Mouse (Mus musculus): ENCODE measurements around the gene Eri3.
A peak's percentile ranks its signal among the peaks of the same experiment; 100 is the strongest.

Gene Eri3

DNA sequence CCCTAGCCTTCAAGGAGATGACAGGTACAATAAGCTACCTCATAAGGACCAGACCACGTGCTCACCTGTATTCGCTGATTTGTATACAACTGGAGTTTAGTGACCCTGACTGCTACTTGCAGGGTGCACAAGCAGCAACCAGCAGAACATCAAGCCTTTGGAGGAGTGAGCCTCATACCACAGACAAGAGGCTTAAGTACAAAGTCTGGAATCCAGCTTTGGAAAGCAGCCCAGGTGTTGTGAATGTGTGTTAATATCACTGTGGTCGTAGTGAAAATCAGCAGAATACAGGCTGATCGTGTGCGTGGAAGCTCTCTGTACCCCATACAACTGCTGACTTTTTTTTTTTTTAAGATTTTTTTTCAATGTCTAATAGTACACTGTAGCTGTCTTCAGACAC, 109.8 kb downstream of the Eri3 start:
- DNase-seq: no peak

DNA sequence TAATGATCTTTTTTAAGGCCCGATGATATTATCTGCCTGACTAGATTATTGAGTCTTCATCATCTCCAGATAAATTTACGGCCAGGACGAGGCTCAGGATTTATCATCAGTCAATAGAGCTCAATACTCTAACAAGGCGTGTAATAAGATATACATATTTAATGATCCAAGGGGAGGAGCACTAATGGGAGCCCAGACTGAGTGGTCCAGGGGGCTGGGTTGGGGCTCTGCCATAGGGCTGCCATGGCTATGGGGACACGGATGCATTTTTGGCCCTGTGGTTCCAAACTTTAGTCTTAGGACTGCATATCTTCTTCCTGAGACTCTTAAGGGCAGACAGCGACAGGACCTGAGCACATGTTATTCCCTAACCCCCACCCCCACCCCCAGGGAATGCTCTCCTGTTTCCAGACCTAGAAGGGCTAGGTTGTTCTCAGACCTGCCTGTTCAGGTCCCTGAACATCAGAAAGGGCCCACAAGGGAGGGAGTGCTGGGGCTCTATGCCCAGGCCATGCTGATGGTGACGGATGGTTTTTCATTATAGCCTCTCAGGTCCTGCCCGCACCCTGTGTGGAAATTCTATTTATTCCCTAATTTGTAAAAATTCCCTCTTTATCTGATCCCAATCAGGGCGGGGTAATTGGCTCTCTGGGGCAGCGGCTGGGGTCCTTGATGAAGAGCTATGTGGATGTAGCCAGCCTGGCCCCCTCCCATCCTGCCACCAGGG, 114.4 kb downstream of the Eri3 start:
- DNase-seq: no peak

GRCm38 (mm10) chr4:117665531-117665930, 115.4 kb downstream of the Eri3 start:
- peak; percentile 50 for DNase-seq

- DNase-seq: no peak
Observed at GRCm38 (mm10) chr4:117666054-117666453, 115.9 kb downstream of the Eri3 start.

- DNase-seq: no peak
Observed at GRCm38 (mm10) chr4:117669874-117670273, 119.7 kb downstream of the Eri3 start.

GRCm38 (mm10) chr4:117672042-117672441, 121.9 kb downstream of the Eri3 start:
- DNase-seq: no peak

GRCm38 (mm10) chr4:117673901-117674300, 123.7 kb downstream of the Eri3 start:
- no peak for DNase-seq

DNA sequence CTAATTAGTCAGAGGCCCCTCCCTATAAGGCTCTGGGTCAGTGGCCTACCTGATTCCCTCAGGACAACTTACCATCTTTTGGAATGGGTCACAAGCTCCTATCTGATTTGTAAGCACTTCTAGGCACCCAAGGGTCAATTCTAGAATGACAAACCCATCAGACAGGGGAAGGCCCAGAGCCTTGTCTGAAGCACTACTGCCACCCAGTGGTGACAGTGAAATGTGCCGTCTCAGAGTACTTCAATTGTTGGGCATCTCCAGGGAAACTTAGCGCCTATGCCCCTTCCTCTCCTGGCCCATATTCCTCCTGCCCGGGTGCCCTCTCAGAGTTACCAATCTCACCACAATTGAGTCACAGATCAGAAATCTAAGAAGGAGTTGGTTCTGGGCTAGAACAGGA, 126.7 kb downstream of the Eri3 start:
- DNase-seq: peak; percentile 81

DNA sequence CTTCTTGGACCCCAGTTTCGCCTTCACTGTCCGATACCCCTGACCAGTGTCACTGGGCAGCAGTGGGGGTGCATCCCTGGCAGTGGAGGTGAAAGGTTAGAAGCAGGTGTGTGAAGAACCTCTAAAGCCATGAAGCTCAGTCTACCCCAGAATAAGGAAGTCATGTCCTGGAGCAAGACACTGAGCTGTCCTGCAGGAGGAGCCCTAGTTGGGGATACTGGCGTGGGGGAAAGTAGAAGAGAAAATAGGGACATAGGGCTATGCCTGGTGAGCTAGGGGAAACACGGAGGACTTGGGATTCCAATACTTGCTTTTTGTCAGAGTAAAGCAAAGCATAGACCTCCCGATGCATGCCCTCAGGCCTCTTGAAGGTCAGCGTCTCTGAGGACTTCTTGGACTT, 130.8 kb downstream of the Eri3 start:
- peak; percentile 5 for DNase-seq

DNA sequence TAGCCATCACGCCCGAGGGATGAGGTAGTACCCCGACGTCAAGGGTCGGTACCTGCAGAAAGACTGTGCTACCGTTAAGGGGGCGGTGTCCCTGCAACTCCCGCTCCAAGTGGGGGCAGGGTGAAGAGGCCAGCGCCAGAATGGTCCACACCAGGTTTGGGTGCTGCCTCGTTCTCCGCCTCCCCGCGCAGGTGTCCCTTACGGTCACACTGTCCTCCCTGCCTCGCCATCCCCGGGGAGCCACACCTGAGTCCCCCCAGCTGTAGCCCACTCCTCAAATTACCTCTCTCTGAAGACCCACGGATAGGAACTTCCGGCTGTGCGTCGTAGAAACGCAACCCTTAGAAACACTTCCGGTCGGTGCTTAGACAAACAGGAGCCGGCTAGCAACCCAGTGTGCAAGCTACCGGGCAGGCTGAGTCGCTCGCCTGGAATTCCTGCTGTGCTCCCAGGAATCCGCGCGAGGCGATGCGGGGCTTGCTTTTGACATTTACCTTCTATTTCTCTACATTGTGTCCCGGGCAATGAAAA, 131.8 kb downstream of the Eri3 start, which contains the start of gene Dmap1:
Dmap1 (minus strand) TSS at position 343 of the 531 bp plus-strand sequence.
- DNase-seq: peak; percentile 86

DNA sequence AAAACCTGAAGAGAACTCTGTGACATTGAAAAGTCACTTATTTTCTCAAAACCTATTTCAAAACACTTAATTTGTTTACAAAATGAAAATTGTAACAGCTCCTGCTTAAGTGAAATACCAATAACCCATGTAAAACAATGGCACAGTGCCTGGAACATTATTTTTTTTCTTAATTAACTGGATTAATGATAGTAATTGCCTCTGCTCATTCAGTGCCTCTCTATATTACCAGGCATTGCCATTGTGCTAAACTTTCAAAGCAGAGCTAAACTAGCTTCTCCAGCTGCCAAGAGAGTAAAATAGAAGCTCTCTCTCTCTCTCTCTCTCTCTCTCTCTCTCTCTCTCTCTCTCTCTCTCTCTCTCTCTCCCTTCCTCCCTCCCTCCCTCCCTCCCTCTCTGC, 132.3 kb downstream of the Eri3 start:
- DNase-seq: peak; percentile 41

- DNase-seq: no peak
Observed at GRCm38 (mm10) chr4:117683048-117683768, 133.0 kb downstream of the Eri3 start.

DNA sequence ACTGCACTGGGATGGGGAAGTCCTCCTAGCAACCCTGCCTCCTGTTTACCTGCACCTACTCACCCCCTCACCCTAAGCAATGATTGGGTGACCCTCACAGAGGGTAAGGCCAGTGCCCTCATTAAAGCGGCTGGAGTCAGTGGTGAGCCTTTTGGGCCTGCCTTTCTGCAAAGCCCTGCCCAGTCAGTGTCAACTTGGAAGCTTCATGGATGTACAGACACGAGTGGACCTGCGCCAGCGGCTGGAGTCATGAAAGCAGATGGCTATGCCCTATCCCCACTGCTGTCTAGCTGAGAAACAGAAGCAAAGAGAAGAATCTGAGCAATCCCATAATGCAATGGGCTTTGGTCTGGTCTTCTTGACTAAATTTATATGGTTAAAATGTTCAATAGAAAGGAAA, 136.2 kb downstream of the Eri3 start:
- no peak for DNase-seq

DNA sequence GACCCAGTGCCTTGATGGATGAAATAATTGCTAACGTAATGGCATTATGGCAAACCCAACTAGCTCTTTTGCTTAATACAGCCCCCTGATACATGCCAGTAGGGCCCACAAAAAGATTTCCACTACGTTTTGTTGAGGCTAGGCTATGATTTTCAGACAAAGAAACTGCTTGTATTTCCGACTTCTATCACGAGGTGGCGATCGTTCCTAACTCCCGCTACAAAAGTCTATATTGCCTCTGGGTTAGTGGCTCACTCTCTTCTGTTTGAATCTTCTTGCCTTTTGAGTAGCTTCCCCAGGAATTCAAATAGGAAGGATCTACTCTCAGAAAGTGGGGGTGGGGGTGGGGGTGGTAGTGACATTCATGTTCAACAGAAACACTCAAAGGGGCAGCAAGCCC, 155.2 kb downstream of the Eri3 start:
- DNase-seq: peak; percentile 28

DNA sequence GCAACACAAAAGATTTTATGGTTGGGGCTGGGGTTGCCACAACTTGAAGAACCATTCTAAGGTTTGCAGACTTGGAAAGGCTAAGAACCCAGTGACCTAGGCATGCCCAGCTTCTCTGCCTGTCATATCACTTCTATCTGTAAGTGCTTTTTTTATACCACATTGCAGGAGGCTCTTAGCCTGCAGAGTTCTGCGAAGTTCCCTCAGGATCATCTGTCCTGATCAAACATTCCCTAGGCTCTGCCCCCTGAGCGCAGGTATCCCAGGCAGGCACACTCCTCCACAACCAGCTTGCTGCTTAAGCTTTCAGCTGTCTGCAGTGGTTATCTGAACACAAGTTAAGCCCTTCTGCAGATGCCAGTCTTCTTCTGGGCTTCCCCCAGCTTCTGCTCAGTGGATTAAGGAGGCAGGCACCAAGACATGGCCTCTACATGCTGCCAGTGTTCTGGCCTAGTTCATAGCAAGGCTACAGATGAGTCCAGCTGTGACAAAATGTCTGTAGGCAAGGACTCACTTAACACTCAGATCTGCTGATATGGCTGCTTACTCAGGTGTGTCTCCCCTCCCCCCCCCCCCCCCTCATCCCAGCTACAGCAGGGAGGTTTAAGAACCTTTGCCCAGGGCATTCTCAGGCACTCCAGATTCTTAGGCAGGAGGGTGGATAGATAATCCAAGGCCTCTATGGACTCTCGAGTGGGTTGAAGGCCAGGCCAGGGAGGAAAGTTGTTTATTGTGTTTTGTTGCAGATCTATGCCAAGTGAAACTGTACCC, 158.8 kb downstream of the Eri3 start:
- no peak for DNase-seq

DNA sequence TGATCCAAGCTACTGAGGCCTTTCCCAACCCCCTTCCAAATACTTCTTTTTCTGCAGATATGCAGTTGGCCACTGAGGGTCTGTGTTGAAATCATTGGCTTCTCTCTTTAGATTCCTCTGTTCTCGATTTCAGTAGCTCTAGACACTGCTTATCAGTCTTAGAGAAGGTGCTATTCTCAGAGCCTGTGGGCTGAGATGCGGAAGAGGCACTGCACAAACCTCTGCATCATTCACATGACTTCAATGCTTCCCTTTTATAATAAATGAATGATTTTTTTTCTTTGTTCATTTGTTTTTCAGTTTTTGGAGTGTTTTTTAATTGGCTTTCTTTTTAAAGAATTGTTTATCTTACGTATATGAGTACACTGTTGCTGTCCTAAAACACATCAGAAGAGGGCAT, 162.1 kb downstream of the Eri3 start:
- no peak for DNase-seq

DNA sequence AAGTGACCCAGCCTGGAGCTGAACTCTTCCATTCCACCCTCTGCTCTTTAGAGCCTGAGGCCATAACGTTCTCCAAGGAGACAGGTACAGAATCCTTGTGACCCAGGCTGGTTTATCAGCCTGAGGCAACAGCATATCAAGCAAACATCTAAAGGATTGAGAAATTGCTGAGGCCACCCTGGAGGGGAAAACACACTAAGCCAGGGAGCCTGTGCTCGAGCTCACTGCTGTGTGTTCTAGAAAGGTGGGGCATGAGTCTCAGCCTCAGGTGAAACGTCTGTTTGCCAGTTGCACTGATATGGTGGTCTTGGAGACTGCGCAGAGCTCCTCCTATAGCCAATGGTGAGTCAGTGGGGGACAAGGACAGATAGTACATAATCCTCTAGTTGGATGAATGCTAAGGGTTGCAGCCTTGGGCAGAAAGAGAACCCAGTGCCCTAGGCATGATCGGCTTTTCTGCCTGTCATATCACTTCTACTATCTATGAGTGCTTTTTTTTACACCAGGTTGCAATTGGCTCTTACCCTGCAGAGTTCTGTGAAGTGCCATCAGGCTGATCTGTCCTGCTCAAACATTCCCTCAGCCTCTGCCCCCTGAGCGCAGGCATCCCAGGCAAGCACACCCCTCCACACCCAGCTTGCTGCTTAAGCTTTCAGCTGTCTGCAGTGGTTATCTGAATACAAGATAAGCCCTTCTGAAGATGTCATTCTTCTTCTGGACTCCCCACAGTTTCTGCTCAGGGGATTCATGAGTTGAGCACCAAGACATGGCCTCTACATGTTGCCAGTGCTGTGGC, 163.3 kb downstream of the Eri3 start:
- no peak for DNase-seq

Data from cerebellum, adult 9-10 months (tissue).